Mouse (Mus musculus): ENCODE results near the gene Fmnl2. TPM values are rescaled to one million over a fixed set of nuclear protein-coding genes. Genes with fewer than 3 reads are reported as not detected.
A peak's percentile ranks its signal among the peaks of the same experiment; 100 is the strongest.

The Fmnl2 gene
- polyA plus RNA-seq, 1 experiment = 0.61 TPM

GRCm38 (mm10) chr2:52943644-52944423 lies 86.2 kb downstream of the Fmnl2 start:
- Histone ChIP-seq H3K36me3 (ENCODE audit: control insufficient read depth, insufficient read depth, low read length) (no peaks in the 10 kb centered on the region), H3K27me3 (ENCODE audit: control insufficient read depth, insufficient read depth, low read length) (no peaks in the 10 kb centered on the region), H3K4me3 (ENCODE audit: low read depth, low read length) (no peak overlapping the region), H3K4me1 (ENCODE audit: control insufficient read depth, insufficient read depth, insufficient read length, low read length) (no peaks in the 10 kb centered on the region; the same call in 1 of the 2 replicates), H3K27ac (ENCODE audit: insufficient read depth, low read depth, low read length) (no peak overlapping the region)
- TF ChIP-seq POLR2A (IDR thresholded peaks at IDR 0.05; ENCODE audit: low read depth, low read length) (no peak), CTCF (IDR thresholded peaks at IDR 0.05; ENCODE audit: extremely low read depth, insufficient read length, insufficient replicate concordance, low read depth, low read length) (no peak)
- 66% methylated on average over 9 of the region's 9 CpGs for WGBS

GRCm38 (mm10) chr2:52944594-52944993 lies 86.9 kb downstream of the Fmnl2 start:
- no peaks in the 10 kb centered on the region for H3K36me3 ChIP-seq (ENCODE audit: control insufficient read depth, insufficient read depth, low read length)
- H3K4me1 ChIP-seq (ENCODE audit: control insufficient read depth, insufficient read depth, insufficient read length, low read length) = no peaks in the 10 kb centered on the region; the same call in 1 of the 2 replicates
- H3K27me3 ChIP-seq (ENCODE audit: control insufficient read depth, insufficient read depth, low read length) = no peaks in the 10 kb centered on the region
- H3K27ac ChIP-seq (ENCODE audit: insufficient read depth, low read depth, low read length) = no peak overlapping the region
- 80% methylated on average over 5 of the region's 5 CpGs for WGBS
- no peak for TF ChIP-seq CTCF (IDR thresholded peaks at IDR 0.05; ENCODE audit: extremely low read depth, insufficient read length, insufficient replicate concordance, low read depth, low read length)
- no peak for TF ChIP-seq POLR2A (IDR thresholded peaks at IDR 0.05; ENCODE audit: low read depth, low read length)
- no peak overlapping the region for H3K4me3 ChIP-seq (ENCODE audit: low read depth, low read length)

- Histone ChIP-seq H3K4me3 (ENCODE audit: low read depth, low read length) (no peak overlapping the region), H3K27ac (ENCODE audit: insufficient read depth, low read depth, low read length) (no peak overlapping the region), H3K4me1 (ENCODE audit: control insufficient read depth, insufficient read depth, insufficient read length, low read length) (no peaks in the 10 kb centered on the region; the same call in 1 of the 2 replicates), H3K27me3 (ENCODE audit: control insufficient read depth, insufficient read depth, low read length) (no peaks in the 10 kb centered on the region), H3K36me3 (ENCODE audit: control insufficient read depth, insufficient read depth, low read length) (no peaks in the 10 kb centered on the region)
- WGBS = 81% methylated on average over 2 of the region's 2 CpGs
- TF ChIP-seq CTCF (IDR thresholded peaks at IDR 0.05; ENCODE audit: extremely low read depth, insufficient read length, insufficient replicate concordance, low read depth, low read length) = no peak
- TF ChIP-seq POLR2A (IDR thresholded peaks at IDR 0.05; ENCODE audit: low read depth, low read length) = no peak
Measured at GRCm38 (mm10) chr2:52946074-52946473, 88.4 kb downstream of the Fmnl2 start.

GRCm38 (mm10) chr2:52946524-52947186 lies 89.0 kb downstream of the Fmnl2 start:
- Histone ChIP-seq H3K27ac (ENCODE audit: insufficient read depth, low read depth, low read length) (no peak overlapping the region), H3K36me3 (ENCODE audit: control insufficient read depth, insufficient read depth, low read length) (no peaks in the 10 kb centered on the region), H3K4me3 (ENCODE audit: low read depth, low read length) (no peak overlapping the region), H3K27me3 (ENCODE audit: control insufficient read depth, insufficient read depth, low read length) (no peaks in the 10 kb centered on the region), H3K4me1 (ENCODE audit: control insufficient read depth, insufficient read depth, insufficient read length, low read length) (no peaks in the 10 kb centered on the region; the same call in 1 of the 2 replicates)
- 84% methylated on average over 11 of the region's 11 CpGs for WGBS
- TF ChIP-seq POLR2A (IDR thresholded peaks at IDR 0.05; ENCODE audit: low read depth, low read length) = no peak
- TF ChIP-seq CTCF (IDR thresholded peaks at IDR 0.05; ENCODE audit: extremely low read depth, insufficient read length, insufficient replicate concordance, low read depth, low read length) = no peak

- WGBS = 94% methylated on average over 3 of the region's 3 CpGs
- H3K27me3 ChIP-seq (ENCODE audit: control insufficient read depth, insufficient read depth, low read length) = no peaks in the 10 kb centered on the region
- H3K27ac ChIP-seq (ENCODE audit: insufficient read depth, low read depth, low read length) = no peak overlapping the region
- H3K4me1 ChIP-seq (ENCODE audit: control insufficient read depth, insufficient read depth, insufficient read length, low read length) = no peaks in the 10 kb centered on the region
- no peak overlapping the region for H3K4me3 ChIP-seq (ENCODE audit: low read depth, low read length)
- TF ChIP-seq CTCF (IDR thresholded peaks at IDR 0.05; ENCODE audit: extremely low read depth, insufficient read length, insufficient replicate concordance, low read depth, low read length) = no peak
- no peak for TF ChIP-seq POLR2A (IDR thresholded peaks at IDR 0.05; ENCODE audit: low read depth, low read length)
- H3K36me3 ChIP-seq (ENCODE audit: control insufficient read depth, insufficient read depth, low read length) = no peaks in the 10 kb centered on the region
Measured at GRCm38 (mm10) chr2:52948406-52948805, 90.7 kb downstream of the Fmnl2 start.

GRCm38 (mm10) chr2:52949556-52949955 lies 91.9 kb downstream of the Fmnl2 start:
- Histone ChIP-seq H3K4me3 (ENCODE audit: low read depth, low read length) (no peak overlapping the region), H3K4me1 (ENCODE audit: control insufficient read depth, insufficient read depth, insufficient read length, low read length) (no peaks in the 10 kb centered on the region), H3K27me3 (ENCODE audit: control insufficient read depth, insufficient read depth, low read length) (no peaks in the 10 kb centered on the region), H3K36me3 (ENCODE audit: control insufficient read depth, insufficient read depth, low read length) (no peaks in the 10 kb centered on the region), H3K27ac (ENCODE audit: insufficient read depth, low read depth, low read length) (no peak overlapping the region)
- TF ChIP-seq CTCF (IDR thresholded peaks at IDR 0.05; ENCODE audit: extremely low read depth, insufficient read length, insufficient replicate concordance, low read depth, low read length) = 0 out of 2 replicates have a peak, but pooled peaks have one; percentile 16
- no peak for TF ChIP-seq POLR2A (IDR thresholded peaks at IDR 0.05; ENCODE audit: low read depth, low read length)
- 90% methylated on average over 4 of the region's 4 CpGs for WGBS

GRCm38 (mm10) chr2:52950226-52950625 lies 92.6 kb downstream of the Fmnl2 start:
- WGBS = 91% methylated on average over 4 of the region's 4 CpGs

More at GRCm38 (mm10) chr2:52950226-52950625, 92.6 kb downstream of the Fmnl2 start:
- no peak for TF ChIP-seq POLR2A (IDR thresholded peaks at IDR 0.05; ENCODE audit: low read depth, low read length)
- TF ChIP-seq CTCF (IDR thresholded peaks at IDR 0.05; ENCODE audit: extremely low read depth, insufficient read length, insufficient replicate concordance, low read depth, low read length) = no peak
- Histone ChIP-seq H3K27ac (ENCODE audit: insufficient read depth, low read depth, low read length) (no peak overlapping the region), H3K4me3 (ENCODE audit: low read depth, low read length) (no peak overlapping the region), H3K27me3 (ENCODE audit: control insufficient read depth, insufficient read depth, low read length) (no peaks in the 10 kb centered on the region), H3K4me1 (ENCODE audit: control insufficient read depth, insufficient read depth, insufficient read length, low read length) (no peaks in the 10 kb centered on the region), H3K36me3 (ENCODE audit: control insufficient read depth, insufficient read depth, low read length) (no peaks in the 10 kb centered on the region)
